Mouse (Mus musculus) cerebellum, postnatal 4 days (tissue): Measurements from ENCODE around the gene Olfr692.

Experiments used
- DNase-seq, 2 experiments: peaks; one replicate each; pipeline ENCODE4 v3.0.0; 2022; ENCODE audit warnings: low spot score in 2 of 2, mixed read lengths in 1 of 2

The Olfr692 gene

GRCm38 (mm10) chr7:105404268-105404667 is 36.2 kb downstream of the Olfr692 start, which contains the start of gene Cnga4:
Gene Cnga4, plus strand, starts transcription at chr7:105404568.
- no peak for DNase-seq

DNA sequence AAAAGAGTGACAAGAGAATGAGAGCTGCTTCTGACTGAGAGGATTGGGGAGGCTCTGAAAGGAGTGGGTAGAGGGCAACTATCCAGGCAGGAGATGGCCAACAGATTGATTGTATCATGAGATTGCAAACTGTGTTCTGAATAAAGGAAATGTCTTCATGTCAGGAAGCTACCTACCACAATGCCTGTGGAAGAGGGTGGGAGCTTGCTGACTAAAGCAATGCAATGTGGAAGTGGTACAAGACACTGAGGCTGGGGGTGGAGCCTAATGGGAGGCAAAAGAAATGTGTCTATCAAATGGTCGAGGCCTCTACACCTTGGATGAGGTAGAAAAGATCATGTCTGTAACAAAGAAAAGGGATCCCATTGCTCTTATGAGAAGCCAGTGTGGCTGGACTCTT is 38.3 kb downstream of the Olfr692 start:
- no peak for DNase-seq

GRCm38 (mm10) chr7:105411874-105412632 is 44.0 kb downstream of the Olfr692 start:
- DNase-seq: peak; percentile 50 to 86

GRCm38 (mm10) chr7:105414385-105414784 is 46.4 kb downstream of the Olfr692 start:
- DNase-seq: no peak

GRCm38 (mm10) chr7:105416529-105416928 is 48.5 kb downstream of the Olfr692 start:
- DNase-seq: no peak

- DNase-seq: no peak
These were observed 50.1 kb downstream of the Olfr692 start for GRCm38 (mm10) chr7:105418106-105418505.
